Mouse (Mus musculus): ENCODE measurements around the gene Tarsl2.
A peak's percentile ranks its signal among the peaks of the same experiment; 100 is the strongest.

The Tarsl2 gene

DNA sequence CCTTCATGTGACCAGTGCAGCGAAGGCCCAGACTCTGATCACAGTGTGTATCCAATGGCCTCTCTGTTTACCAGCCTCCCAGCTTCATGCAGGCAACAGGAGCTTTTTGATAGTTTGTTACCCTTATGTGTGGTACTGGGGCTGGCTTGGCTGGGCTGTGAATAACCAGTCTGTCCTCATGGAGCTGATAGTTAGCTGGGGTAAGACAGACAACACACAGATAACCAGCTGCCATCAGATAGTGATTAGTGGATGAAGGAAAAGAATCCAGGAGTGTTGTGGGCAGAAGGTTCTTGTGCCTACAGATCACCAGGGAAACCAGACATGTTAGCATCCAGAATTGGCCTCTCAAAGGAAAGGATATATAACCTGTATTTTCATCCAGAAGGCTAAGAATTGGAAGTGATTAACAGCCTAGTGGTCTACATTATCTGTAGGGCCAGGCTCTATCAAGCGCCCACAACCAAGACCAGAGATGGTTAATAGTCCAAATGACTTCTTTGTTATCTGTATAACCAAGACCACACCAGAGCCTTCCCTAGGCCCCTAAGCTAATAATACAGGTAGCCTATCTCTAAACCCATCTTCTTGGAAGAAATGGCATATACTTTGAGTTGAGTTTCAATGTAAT is 12.9 kb downstream of the Tarsl2 start:
- no peak for DNase-seq (ENCODE audit: low spot score)

DNA sequence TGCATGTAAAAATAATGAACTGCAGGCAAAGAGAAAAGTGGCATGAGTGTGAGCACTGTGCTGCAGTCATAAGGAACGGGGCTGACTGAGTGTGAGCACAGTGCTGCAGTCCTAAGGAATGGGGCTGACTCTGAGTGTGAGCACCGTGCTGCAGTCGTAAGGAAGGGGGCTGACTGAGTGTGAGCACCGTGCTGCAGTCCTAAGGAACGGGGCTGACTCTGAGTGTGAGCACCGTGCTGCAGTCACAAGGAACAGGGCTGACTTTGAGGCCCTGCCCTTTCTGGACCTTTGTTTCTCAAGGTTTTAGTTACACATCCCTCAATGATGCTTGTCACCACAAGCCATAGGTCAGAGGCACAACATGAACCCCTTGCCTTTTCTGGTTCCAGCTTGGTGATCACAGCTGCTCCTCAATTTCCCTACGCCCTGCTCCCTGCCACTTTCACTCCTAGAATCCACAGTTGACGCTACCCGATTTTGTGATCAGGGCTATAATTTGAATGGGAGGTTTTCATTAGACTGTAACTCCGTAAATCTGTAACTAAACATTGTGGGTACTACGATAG is 18.6 kb downstream of the Tarsl2 start:
- DNase-seq (ENCODE audit: low spot score), result no peak

DNA sequence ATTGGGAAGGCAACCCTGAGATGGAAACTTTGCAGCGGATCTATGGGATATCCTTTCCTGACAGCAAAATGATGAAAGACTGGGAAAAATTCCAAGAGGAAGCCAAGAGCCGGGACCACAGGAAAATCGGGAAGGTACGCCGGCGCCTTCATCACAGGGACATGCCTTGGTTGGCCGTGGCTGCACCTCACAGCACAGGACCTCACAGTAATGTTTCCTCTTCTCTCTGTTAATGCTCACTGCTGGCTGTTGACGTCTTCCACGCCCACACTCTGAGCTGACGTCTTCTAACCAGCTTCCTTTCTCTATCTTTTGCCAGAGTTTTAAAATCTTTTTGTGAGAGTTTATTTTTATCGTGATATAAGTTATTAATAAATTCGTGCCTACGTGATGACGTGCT is 19.2 kb downstream of the Tarsl2 start:
- DNase-seq (ENCODE audit: low spot score), result no peak

DNA sequence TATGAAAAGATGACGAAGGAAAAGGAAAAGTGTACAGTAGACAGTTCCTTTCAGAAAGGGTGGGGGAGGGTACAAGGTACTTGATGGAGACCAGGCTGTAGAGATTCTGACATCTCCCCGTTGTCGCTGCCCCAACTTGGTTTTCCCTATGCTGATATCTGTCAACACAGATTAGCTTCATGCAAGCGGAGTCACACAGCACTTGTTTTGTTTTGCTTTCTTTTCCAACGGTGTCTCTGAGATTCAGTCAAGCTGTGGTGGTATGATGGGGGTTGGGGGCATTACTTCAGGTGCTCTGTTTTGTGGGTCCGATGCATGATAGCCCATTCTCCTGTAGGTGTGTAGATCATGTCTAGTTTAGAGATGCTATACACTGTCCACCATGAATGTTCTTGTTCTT is 22.8 kb downstream of the Tarsl2 start:
- DNase-seq (ENCODE audit: low spot score), result no peak

DNA sequence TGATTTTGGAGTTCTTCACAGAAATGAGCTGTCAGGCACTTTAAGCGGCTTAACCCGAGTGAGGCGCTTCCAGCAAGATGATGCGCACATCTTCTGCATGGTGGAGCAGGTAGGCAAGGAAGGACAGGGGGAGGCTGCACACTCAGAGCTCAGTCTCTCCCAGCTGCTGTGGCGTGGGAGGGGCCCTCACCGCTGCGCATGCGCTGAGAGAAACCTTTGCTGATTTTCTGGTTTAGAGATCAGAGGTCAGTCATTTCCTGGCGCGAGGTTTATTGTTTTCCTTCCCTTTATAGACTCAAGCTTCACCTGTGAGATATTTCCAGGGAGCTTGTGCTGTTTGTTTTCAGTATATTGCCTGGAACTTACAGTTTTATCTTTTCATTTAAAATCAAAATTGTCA is 33.4 kb downstream of the Tarsl2 start:
- no peak for DNase-seq (ENCODE audit: low spot score)

DNA sequence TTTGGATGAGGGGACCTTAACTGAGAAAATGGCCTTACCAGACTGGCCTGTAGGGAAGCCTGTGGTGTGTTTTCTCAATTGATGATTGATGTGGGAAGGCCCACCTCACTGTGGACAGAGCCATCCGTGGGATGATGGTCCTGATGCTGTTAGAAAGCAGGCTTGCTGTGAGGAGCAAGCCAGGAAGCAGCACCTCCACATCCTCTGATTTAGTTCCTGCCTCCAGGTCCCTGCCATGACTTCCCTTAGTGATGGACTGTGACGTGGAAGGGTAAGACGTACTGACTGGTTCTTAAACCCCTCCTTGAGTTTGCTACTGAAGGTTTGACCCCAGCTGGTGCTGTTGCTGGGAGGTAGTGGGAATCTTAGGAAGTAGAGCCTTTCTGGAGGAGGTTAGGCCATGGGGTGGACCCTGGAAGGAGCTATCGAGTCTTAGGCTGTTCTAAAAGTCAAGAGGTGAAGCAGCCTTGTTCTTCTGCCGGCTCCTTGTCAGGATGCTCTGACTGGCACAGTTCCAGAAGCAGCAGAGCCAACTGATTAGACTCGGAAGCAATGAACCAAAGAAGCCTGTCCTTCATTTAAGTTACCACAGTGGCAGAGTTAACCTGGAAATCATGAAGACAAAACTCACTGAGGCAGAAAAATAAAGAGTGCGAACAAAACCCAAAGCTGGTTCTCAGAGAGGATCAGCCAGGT is 34.4 kb downstream of the Tarsl2 start:
- DNase-seq (ENCODE audit: low spot score), result no peak

DNA sequence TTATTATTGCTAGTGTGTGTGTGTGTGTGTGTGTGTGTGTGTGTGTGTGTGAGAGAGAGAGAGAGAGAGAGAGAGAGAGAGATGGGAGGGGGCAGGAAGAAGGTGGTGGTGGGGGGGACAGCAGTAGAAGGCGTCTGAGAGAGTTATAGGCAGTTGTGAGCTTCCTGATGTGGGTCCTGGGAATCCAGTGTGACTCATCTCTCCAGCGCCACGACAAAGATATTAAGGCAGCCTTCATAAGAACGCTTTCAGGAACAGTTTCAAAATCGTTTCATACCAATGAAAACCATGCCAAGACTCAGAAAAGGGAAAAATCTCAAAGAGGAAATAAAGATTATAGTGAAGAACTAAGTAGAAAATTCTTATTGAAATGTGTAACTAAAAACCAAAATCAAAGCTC is 36.5 kb downstream of the Tarsl2 start:
- no peak for DNase-seq (ENCODE audit: low spot score)

DNA sequence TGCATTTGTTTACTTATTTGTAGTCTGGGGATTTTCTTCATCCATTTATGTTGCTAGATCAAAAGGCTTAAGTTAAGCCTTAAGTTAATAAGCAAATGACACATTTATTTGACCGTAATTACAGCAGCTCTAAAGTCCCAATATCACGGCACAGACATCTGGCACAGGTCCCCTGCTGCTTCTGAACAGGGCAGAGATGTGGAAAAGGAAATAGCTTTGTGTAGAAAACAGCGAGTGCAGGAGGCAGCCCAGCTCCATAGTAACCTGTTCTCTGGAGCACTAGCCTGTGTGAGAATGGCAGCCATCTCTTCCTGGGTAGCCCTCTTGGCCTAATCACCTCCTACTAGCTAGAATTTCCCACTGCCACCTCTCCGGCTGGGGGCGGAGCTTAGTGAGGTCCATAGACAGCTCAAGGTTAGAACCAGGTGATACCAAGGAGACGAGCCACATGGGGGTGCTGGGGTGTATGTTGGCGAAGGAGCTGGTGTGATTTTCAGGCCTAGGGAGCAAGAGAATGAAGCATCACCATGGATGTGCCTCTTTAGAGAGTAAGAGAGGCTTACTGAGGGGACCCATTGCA is 39.6 kb downstream of the Tarsl2 start:
- no peak for DNase-seq (ENCODE audit: low spot score)

DNA sequence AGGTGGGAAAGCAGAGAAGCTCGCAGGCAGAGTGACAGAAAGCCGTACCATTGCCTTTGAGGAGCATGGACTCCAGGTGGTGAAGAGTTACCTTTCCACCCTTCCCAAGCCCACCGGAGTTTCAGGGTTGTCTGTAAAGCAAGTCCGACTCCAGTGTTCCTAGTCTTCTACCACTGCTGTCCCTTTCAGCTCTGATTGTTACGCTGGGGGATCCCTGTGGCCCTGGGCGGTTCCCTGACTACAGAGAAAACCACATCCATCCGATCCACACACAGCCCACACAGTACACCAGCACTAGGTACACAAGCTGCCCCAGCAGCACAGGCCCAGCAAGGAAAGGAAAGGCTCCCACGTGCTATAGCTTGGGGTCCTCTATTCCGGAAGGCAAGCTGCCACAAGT is 42.0 kb downstream of the Tarsl2 start:
- no peak for DNase-seq (ENCODE audit: low spot score)

DNA sequence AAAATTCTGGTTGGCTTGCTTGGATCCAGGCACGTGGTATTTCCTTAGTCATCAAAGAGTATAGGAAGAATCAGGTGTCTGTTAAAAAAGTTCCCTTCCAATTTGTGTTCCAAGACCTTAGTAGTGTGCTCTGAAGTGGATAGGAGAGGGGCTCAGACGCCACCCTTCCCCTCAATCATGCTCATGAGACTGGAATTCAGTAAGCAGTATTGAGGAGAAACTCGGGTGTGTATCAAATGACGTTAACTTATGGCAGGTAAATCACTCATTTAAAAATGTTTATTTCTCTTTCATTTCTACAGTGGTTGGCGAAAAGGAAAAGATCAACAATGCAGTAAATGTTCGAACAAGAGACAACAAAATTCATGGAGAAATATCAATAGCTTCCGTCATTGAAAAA is 46.2 kb downstream of the Tarsl2 start, which contains the start of gene Tm2d3:
Tm2d3 (plus strand) TSS at position 301 of the 400 bp plus-strand sequence.
- DNase-seq (ENCODE audit: low spot score), result no peak

DNA sequence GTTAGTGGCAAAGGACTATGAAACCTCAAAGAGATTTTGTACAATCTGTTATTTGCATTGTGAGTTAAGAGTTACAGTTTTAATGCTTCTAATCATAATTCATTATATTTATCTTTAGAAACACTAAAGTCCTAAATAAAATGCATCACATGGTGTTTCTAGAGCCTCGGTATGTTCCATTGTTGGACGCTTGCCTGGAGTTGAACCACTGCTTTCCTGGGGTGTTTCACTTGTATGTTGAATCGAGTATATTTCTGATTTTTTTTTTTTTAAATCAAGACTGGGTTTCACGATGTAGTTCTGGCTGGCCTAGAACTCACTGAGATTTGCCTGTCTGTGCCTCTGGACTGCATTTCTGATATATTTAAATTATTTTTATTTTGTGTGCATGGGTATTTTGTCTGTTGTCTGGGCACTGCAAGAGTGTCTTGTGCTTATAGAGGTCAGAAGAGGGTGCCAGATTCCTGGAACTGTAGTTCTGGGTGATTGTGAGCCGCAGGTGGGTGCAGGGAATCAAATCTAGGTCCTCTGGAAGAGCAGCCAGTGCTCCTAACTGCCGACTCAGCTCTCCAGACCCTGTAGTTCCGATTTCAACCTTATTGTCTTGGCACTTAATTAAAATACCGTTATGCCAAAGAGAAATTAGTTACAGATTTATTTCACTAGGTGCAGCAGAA is 47.4 kb downstream of the Tarsl2 start:
- no peak for DNase-seq (ENCODE audit: low spot score)

DNA sequence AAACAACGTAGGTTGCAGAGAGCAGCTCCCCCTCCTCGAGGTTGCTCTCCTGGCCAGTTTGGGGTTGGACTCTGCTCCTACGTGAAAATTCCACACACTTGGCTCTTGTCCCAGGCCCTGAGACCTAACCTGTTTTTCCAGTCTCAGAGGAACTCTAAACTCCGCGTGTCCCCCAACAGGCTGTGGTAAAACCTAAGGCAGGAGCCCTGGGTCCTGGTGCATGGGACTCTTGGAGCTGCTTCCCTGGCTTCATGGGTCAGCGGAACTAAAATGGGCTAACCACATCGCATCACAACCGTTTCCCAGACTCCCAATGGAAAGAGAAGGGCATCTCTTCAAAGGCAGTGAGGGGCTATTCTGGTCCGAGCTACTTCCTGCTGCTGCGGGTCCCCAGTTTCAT is 48.2 kb downstream of the Tarsl2 start:
- DNase-seq (ENCODE audit: low spot score), result no peak

DNA sequence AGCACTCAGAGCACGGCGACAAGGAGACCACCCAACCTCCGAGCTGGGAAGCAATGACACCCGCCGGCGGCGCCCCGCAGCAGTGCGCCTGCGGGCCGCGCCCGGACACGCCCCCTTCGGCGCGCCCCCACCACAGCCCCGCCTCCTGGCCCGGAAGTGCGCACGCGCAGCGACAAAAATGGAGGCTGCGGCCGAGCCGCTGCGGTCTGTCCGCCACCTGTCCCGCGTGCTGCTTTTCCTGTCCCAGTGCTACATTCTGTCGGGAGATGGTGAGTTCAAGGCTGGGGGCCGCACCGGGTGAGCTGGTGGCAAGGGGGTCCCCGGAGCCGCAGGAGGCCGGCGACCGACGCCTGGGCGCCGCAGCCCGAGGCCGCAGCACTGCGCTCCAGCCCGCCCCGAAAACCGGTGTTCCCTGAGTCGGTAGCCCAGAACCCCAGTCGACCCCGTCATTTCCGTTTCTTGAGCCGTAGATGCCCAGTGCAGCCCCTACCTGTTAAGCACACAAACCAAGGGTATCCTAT is 48.7 kb downstream of the Tarsl2 start:
- peak; percentile 87 for DNase-seq (ENCODE audit: low spot score)

DNA sequence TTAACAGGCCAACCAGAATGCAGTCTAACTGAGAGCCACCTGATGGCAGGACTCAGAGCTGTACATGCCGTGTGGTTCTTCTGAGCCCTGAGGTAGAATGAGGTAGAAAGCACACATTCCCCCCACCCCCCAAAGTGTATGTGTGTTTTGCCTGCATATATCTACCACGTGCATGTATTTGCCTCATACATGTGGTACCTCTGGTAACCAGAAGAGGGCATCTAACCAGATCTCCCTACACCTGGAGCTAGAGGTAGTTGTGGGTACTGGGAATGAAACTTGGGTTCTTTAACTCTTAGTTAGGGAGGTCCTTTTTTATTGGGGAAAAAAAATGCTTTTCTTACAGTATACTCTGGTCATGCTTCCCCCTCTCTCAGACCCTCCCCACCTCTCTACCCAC is 51.8 kb downstream of the Tarsl2 start:
- DNase-seq (ENCODE audit: low spot score), result peak; percentile 17

DNA sequence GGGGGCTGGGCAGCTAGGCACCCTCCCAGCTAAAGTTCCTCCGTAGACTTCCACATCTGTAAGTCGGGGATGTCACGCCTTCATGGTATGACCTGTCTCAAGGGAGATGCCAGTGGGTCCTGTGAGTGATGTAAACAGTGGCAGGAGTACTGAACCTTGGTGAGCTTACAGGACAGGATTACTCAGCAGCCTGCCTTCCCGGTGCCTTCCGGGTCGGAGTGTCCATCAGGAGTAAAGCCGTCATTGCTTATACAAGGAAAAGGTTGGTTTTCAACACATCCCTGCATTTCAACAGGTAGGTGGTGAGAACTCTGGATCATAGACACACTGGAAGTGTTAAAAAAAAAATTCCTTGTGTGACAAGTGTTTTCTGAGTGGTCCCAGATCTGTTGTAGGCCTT is 57.4 kb downstream of the Tarsl2 start:
- DNase-seq (ENCODE audit: low spot score), result no peak

DNA sequence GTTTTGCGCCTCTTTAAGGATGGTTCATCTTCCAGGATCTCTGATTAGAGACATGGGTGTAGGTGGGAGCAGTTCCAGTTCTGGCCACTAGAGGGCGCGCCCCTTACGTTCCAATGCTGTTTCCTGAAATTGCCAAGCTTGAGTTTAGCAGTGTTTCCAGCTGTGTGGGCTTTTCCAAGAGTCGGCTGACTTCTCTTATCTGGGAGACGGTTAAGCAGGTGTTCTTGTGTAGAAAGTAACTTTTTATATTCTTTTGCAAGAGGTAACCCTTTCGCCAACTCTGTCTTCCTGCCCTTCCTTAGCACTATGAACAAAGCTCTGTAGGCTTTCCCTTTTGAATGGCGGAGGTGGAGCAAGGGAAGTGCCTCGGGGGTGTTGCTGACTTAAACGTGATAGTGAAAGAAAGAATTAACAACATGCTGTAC is 60.1 kb downstream of the Tarsl2 start:
- DNase-seq (ENCODE audit: low spot score), result peak; percentile 92

DNA sequence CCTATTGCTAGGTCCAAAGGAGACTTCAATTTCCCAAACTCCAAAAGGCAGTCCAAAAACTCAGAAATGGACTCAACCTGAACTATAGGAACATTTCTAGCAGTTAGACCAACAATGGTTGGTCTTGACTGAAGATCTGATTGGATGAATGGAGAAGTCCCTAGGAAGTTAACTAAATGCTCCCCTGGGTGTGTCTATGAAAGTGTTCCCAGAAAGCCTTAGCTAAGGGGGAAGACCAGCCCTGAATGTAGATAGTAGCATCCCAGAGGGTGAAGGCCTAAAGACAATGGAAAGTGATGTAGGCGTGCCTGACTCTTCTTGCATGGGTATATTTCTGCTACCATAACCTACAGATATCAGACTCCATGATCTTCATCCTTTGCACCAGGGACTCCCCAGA is 63.8 kb downstream of the Tarsl2 start:
- DNase-seq (ENCODE audit: low spot score), result no peak

DNA sequence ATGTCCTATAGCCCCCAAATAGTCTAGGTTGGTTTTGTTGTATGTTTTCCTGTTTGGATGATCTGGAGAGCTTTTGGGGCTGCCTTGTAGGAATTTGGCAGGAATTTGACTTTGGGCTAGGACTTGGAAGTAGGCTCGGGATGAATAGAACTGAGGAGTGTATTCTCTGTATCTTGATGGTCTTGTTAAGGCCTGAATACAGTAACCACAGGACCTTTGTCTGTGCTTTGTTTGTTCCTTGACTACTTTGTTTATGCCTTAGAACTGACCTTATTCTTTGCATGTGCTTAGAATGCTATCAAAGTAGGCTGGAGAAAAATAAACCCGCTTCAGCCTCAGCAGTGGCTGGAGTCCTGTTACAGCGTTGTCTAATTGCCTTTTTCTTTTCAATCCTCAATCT is 65.6 kb downstream of the Tarsl2 start:
- no peak for DNase-seq (ENCODE audit: low spot score)

DNA sequence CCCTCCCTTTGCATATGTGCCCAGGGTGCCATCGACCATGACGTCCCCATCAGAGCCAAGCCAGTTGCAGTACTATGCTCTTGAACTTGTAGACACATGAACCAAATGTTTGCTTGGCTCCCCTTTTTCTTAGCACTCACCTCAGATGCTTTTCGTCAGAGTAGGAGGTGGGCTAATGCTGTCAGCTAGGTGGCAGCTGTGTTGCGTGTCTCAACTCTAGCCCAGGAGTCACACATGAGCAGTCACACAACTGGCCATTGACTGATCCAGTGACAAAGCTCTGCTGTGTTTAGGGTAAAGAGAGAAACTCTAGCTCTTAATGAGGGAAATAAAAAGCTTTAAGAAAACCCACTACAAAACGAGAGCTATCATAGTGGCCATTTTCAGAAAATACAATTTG is 69.1 kb downstream of the Tarsl2 start:
- peak; percentile 8 for DNase-seq (ENCODE audit: low spot score)

DNA sequence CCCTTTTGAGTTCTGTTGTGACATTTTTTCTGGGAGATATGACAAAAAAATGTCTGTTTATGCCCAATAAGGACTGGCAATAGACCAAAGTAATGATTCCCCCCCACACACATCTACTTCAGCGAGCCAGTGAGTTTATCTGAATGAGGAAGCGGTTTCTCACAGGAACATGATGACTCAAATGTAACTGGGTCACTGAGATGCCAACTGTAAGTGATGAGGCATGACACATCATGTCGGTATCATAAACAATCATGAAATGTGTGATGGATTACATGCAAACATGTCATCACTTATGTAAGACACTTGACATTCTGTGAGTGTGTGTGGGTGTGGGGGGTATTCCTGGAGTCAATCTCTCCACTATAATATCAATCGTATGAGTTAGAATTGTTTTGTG is 69.6 kb downstream of the Tarsl2 start:
- DNase-seq (ENCODE audit: low spot score), result no peak

DNA sequence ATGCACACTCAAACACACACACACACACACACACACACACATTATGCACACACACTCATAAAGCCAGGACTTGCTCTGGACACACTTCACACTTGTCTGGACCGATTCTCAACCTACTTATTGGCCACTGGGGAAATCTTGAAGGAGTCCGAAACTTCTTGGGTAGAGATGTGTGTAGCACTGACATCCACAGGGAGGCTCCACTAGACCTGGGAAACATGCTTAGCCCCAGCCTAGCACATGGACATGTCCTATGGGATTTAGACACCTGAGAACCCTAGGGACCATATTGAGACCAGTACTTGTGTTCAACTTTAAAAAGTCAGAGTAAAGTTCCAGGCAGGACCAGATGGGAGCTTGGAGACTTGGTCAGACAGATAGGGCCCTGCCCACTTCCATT is 89.3 kb downstream of the Tarsl2 start:
- DNase-seq (ENCODE audit: low spot score), result peak; percentile 35

DNA sequence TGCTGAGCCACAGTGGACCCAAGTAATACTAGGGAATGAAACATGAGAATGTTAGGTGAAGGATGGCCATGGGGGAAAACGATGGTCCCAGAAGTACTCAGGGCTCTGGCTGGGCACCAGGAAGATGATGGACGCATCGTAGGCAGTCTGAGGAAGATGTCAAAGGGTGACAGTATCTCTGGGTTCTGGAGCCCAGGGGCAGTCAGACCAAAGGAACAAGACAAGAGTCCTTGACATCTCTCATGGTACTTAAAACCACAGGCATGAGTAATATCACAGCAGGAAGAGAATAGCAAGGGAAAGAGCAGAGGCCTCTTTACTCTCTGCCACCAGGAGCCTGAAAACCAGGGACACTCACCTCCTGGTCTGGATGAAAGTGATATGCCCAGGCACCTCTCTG is 90.6 kb downstream of the Tarsl2 start:
- no peak for DNase-seq (ENCODE audit: low spot score)
